Mouse (Mus musculus) lung, adult 2 months (tissue): ENCODE data around the gene Ctnnb1. TPM values are rescaled to one million over a fixed set of nuclear protein-coding genes. Genes with fewer than 3 reads are reported as not detected.

Source experiments
- DNase-seq: peaks from one replicate; pipeline ENCODE4 v3.0.0; 2022
- H3K4me1 ChIP-seq: fragments of 200-500 bp; 2 replicates; pipeline ENCODE4 v1.6.1; 2011; ENCODE audit warnings: low read length; ENCODE audit not compliant: control insufficient read depth, insufficient read depth
- H3K4me3 ChIP-seq: fragments of 200-500 bp; replicated peaks from 2 replicates; pipeline ENCODE3; 2011; ENCODE audit warnings: low read depth, mild to moderate bottlenecking, control low read depth, low read length; ENCODE audit errors: extremely low read depth
- CTCF ChIP-seq: fragments of 200-500 bp; IDR thresholded peaks from 2 replicates; pipeline ENCODE4 v1.5.1; 2011; ENCODE audit warnings: mild to moderate bottlenecking, low read length, control low read depth; ENCODE audit not compliant: insufficient read depth
- POLR2A ChIP-seq: fragments of 200-500 bp; IDR thresholded peaks from 2 replicates; pipeline ENCODE4 v1.6.1; 2011; ENCODE audit warnings: low read depth, mild to moderate bottlenecking, control low read depth, low read length, borderline replicate concordance; ENCODE audit errors: extremely low read depth
- WGBS: fragments of 180-500 bp; shearing (Covaris S2); methylation state at CpG from one replicate; pipeline ENCODE4 v1.1.7; 2018; 5-methylcytosine and 5-hydroxymethylcytosine counted together
- polyA plus RNA-seq: library from polyadenylated mRNA; depleted of rRNA; stranded (reverse); fragments of >200 nt; gene quantifications from 2 replicates; pipeline ENCODE4 v1.2.3, GENCODE M21; 2012

The Ctnnb1 gene
- polyA plus RNA-seq, 1 experiment = 203 TPM

DNA sequence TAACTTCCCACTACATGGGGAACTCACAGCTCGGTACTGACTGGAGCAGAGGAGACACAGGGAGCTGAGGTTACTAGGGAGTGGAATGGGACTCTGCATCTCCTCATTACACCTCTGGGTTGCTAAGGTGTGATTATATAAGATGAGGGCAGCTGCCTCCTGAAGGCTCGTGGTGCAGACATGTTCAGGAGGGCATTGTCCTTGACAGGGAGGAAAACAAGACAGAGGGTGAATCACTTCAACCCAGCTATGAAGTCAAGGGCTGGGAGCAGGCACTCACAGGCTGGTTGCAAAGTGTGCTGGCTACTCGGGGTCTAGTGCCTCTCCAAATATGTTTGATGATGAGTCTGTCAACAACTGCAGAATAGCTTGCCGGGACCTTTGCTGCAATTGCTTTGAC, 58.0 kb downstream of the Ctnnb1 start:
- TF ChIP-seq CTCF = no peak
- no peak for TF ChIP-seq POLR2A
- DNase-seq = no peak
- 58% methylated on average over 4 of the region's 4 CpGs for whole genome bisulfite sequencing
- Histone ChIP-seq H3K4me1 (no peaks in the 10 kb centered on the region), H3K4me3 (no peak overlapping the region)

DNA sequence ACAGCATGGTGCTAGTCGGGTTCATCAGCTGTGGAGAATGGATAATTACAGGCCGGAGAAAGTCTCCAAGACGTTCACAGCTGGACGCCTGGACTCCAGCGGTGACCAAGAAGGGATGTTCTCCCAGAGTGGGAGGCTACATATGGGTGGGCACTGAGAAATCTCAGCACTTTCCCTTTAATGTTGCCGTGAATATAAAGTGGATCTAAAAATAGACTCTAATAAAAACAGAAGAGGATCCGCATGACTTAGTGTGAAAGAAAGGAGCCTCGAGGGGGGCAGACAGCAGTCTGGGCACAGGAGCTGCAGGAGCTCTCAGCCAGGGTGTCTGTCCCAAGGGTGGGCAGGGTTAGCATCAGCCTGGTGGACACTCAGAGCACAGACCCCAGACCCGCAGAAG, 59.1 kb downstream of the Ctnnb1 start:
- Histone ChIP-seq H3K4me3 (no peak overlapping the region), H3K4me1 (no peaks in the 10 kb centered on the region)
- DNase-seq = no peak
- 55% methylated on average over 9 of the region's 9 CpGs for WGBS
- no peak for TF ChIP-seq CTCF
- TF ChIP-seq POLR2A = no peak

DNA sequence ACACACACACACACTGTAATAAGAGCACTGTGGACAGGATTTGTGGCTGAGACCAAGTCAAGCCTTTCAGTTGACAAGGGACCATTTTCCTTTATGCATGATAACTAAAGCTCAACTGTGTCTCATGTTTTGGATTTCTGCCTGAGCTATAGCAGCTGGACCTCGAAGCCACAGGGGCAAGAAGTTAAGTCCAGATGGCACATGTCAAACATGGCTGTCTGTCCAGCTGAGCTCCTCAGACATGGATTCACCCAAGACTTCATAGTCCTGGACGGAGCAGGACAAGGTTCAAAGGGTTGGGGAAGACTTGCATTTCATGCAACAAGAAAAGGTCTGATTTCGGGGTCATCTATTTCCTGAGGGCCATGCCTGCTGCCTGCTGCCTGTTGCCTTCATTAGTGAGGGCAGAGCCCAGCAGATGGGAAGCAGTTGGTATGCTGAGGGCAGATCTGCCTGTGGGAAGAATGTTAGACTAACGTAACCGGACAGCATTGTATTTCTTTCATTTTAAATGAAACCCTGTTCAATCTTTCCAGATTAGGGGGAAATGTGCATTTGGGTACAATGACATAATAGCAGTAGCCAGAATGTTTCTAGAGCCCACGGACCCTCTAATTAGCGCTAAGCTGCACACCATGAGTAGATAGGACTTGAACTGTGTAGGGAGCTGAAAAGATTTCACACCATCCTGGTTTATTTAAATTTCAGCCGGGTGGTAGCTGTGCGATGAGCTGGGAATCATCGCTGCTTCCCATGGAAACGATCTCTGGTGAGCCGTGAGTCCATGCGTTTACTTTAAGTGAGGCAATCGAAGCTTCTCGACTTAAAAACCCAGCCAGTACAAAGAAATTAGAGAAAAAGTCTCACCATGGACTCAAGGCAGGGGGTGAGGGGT, 61.0 kb downstream of the Ctnnb1 start:
- H3K4me3 ChIP-seq = no peak overlapping the region
- 67% methylated on average over 15 of the region's 15 CpGs for WGBS
- TF ChIP-seq POLR2A = no peak
- H3K4me1 ChIP-seq = no peaks in the 10 kb centered on the region
- DNase-seq = no peak

DNA sequence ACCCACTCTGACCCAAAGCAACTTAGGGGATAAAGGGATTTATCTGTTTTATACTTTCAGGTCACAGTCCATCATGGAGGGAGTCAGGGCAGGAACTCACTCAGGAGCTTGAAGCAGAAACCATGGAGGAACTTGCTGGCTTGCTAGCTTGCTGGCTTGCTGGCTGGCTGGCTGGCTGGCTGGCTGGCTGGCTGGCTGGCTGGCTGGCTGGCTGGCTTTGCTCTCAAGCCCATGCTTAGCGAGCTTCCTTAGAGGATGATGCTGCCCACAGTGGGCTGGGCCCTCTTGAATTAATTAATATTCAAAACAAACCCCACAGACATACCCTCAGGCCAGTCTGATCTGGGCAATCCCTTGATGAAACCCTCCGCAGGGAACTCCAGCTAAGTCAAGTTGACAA, 62.8 kb downstream of the Ctnnb1 start:
- 78% methylated on average over 2 of the region's 2 CpGs for WGBS
- no peak for DNase-seq
- Histone ChIP-seq H3K4me3 (no peak overlapping the region), H3K4me1 (no peaks in the 10 kb centered on the region)
- no peak for TF ChIP-seq CTCF
- TF ChIP-seq POLR2A = no peak

DNA sequence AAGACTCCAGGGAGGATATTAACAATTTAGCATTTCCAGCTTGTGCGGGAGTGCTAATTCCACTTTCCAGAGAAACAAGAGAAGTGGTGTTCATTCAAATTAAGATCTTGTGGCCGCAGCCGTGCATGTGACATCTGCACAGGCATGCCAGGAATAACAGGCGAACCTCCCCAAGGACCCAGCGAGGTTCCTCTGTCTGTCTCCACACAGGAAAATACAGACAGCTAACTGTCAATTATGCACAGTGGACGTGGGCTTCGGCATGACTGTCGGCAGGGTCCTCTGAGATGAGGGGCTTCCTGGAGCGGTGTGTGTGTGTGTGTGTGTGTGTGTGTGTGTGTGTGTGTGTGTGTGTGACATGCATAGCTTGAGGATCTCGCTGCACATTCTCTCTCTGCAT, 64.0 kb downstream of the Ctnnb1 start:
- H3K4me3 ChIP-seq = no peak overlapping the region
- WGBS = 77% methylated on average over 10 of the region's 10 CpGs
- TF ChIP-seq POLR2A (no peak), CTCF (no peak)

DNA sequence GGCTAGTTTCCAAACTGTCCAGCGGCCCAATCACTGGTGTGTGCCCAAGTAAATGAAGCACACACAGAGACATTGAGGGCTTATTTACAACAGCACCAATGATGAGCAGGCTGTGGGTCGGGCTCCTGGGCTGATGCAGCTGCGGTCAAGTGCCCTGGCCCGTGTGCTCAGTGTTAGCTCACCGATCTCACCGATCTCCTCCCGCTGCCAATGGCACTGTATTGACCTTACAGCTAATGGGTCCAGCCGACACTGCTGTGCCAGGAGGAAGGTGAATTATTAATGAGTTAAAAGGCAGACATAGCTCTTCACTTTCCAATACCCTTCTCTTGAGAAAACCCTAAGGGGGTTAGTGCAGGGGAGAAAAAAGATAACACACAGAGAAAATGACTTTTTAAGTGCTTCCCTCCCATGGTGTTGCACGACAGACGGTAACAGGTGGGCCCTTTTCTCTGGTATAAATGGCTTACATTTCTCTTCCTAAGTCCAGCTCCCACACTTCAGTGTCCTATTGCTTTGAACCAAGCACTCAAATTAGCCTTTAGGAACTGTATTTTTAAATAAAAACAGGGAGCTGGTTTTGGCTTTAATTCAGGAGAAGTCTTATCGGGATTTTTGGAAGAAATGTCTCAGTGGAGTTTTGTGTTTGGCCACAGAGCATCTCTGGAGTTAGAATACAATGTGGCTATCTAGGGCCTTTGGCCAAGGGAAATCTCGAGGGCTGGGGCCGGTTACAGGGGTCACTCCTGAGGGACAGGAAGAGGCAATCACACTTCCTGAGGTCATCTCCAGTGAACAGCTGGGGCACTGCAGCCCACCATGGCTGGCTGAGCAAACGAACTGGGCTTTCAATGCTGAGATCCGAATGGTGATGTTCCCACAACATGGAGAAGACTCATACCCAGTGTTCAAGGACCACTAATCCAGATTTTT, 65.5 kb downstream of the Ctnnb1 start:
- Histone ChIP-seq H3K4me1 (no peaks in the 10 kb centered on the region), H3K4me3 (no peak overlapping the region)
- WGBS = 62% methylated on average over 15 of the region's 15 CpGs
- no peak for TF ChIP-seq CTCF
- no peak for TF ChIP-seq POLR2A
- DNase-seq = no peak

More for the DNA sequence above, 64.0 kb downstream of the Ctnnb1 start:
- no peaks in the 10 kb centered on the region for H3K4me1 ChIP-seq
- DNase-seq = no peak

DNA sequence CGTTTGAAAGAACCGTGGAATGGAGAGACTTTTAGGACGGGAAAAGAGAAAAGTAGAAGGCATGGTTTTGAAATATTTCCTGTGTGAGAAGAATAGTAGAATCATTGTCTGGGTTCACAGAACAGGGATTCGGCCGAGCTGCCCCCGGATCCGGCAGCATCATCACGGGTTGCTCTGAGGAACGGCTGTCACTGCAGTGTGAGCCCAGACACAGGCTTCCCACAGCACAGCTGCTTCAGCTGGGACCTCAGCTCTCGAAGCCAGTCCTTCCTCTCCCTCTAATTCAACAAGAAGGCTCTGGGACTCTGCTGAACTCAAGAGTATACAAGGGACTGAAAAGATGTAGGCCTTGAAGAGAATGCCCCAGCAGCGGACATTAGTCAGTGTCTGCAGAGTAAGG, 69.7 kb downstream of the Ctnnb1 start:
- Histone ChIP-seq H3K4me1 (peaks cover 6% of the 10 kb centered on the region), H3K4me3 (no peak overlapping the region)
- DNase-seq = no peak
- WGBS = 81% methylated on average over 11 of the region's 11 CpGs
- no peak for TF ChIP-seq POLR2A
- no peak for TF ChIP-seq CTCF

DNA sequence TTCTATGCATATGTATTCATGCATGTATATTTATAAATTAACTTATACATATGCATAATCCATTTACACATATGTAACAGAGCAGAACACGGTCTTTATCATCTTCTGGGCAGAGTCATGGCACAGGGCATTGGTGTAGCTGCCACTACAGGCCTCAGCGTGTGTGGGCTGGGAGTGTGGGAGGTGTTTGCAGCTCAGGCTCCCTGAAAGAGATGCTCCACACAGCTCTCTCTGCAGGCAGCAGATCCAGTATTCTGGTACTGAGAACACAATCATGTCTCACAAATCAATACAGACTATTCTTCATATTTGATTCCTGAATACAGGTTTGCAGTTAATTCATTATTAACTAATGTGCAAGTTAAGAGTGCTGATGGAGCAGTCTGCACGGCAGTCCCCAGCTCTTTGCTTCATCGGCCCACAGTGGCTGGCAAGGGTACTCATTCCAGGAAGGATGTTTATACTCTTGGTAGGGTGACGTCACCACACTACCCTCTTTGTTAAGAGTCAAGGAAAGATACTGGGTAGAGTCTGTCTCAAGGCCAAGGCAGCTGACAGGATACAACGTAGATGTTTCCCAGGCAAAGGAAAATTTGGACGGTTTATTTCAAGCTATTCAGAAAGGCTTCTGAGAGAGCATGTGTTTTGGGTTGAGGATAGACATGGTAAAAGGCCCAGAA, 71.8 kb downstream of the Ctnnb1 start:
- WGBS = 28% methylated on average over 7 of the region's 7 CpGs
- no peak overlapping the region for H3K4me3 ChIP-seq
- DNase-seq = no peak
- H3K4me1 ChIP-seq = peaks cover 6% of the 10 kb centered on the region
- no peak for TF ChIP-seq CTCF

DNA sequence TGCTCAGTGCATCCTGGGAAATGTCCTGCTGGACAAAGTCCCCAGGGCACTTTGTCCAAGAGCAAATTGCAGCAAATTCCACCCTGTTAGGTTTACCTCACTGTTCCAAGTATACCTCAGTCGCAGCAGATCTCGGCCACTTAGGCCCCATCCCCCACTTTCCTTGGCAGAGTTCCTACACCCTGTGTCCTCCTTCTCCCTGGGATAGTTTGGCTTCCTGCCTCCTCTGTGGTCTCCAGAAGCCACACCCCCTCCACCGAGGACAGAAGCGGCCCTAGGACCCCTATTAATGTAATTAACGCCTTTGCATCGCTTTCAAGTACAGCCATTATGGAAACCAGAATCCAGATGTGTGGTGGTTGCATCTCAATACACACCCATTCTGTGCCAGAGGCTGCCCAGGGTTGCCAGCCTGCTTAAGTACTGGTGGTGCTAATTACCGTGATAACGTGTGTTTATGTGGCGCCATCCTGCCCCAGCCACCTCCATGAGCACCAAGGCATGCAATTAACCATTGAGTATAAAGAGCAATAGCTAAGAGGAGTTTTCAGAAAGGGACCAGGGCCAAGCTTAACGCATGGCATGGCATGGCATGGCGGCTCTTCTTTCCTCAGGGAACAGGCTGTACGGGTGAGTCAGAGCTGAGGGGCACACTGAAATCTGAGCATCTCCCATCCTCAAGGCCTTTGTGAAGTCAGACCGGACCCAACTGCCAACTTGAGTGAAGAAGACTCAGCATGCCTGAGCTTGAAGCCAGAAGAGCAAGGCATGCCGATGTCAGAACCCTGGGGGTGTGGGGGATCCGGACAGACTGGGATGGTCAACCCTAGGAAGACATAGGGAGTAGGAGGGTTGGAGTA, 72.9 kb downstream of the Ctnnb1 start:
- no peak overlapping the region for H3K4me3 ChIP-seq
- TF ChIP-seq CTCF (no peak), POLR2A (no peak)
- peaks cover 6% of the 10 kb centered on the region for H3K4me1 ChIP-seq
- no peak for DNase-seq
- 61% methylated on average over 15 of the region's 15 CpGs for WGBS
